Mouse (Mus musculus) embryonic fibroblast, embryonic 13.5 days (primary cell): ENCODE results near the gene Plekhg5.

Source experiments
- CTCF ChIP-seq: IDR thresholded peaks from 2 replicates; pipeline ENCODE4 v1.5.1; 2011; ENCODE audit warnings: mild to moderate bottlenecking, control low read depth, low read length, moderate library complexity, borderline replicate concordance; ENCODE audit not compliant: insufficient read depth
- POLR2A ChIP-seq: IDR thresholded peaks from 2 replicates; pipeline ENCODE4 v1.6.1; 2011; ENCODE audit warnings: low read depth, mild to moderate bottlenecking, control low read depth, low read length, moderate library complexity

DNA sequence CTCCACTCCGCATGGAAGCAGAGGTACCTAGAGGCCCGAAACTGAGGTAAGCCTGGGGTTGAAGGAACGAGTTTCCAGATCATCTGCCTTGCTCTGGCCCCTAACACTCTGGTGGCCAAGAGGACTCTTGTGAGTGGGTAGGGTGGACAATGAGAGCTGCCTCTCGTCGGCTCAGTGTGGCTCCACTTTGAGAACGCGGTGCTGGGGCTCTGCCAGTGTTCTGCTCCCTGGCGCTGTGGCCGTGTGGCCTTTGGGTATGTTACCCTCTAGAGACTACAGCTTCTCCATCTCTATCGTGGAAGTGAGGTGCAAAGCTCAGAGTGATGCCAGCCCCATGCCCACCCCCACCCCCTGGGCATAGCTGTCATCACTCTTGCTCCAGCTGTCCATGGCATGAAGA, 357 bp downstream of the Plekhg5 start:
- no peak for TF ChIP-seq CTCF
- no peak for TF ChIP-seq POLR2A
